Mouse (Mus musculus): ENCODE measurements at regions not wholly inside any gene's neighbourhood (a gene's known extent, or its start where the extent isn't known, plus 50 kb on each side); places are given as distances from the start of the nearest gene placed in this dataset.

DNA sequence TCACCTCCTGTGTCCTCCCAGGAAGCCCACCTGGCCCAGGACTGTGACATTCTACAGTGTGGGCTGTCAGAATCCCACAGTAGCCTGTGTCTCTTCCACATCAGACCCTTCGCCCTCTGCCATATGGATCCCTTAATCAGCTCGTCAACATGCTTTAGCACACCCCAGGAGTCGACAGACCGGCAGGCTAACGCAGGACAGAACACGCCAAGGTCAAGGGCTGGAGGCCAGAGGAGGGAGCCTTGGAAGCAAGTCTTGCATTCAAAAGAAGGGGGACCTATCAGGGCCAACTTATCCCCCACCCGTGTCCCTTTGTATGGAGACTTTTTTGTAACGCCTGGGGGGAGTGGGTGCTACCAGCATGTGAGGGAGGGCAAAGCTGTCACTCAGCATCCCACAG is 224.1 kb upstream of the Rpl38 start:
- TF ChIP-seq POLR2A (IDR thresholded peaks at IDR 0.05; ENCODE audit: borderline replicate concordance, control insufficient read depth, low read depth, low read length): no peak
- TF ChIP-seq CTCF (IDR thresholded peaks at IDR 0.05; ENCODE audit: control insufficient read depth, insufficient read depth, low read length): no peak
